Comparison of ENCODE assay signal across 17 mouse cellular contexts in the genomic region with DNA sequence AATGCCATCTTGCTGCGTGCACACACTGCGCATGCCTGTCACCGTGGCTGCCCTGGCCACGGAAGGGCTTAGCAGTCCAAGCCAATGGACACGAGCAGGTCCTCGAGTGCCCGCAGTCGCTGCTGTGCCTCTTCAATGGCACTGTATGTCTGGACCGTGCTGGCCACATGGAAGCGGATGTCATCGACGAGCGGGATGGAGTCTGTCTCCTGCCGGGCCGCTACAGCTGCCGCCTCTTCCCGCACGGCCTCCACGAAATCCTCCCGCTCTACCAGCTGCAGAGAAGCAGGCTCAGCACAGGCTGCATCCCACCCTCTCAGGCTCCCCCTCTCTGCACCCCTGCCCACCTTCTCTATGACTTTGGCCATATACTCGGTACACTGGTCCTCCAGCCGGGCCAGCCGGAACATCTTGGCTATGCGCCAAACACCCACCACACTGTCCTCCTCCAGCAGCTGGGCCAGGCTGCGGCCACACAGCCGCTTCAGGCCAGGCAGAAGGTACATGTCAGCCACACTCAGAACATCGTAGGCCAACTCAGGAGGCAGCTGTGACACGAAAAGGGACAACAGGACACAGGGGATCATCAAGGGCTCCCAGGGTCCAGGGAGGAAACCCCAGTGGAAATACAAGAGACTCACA. TPM values are rescaled to one million over a fixed set of nuclear protein-coding genes. Genes with fewer than 3 reads are reported as not detected.
A peak's percentile ranks its signal among the peaks of the same experiment; 100 is the strongest.
DNase-seq lines count a peak whose midpoint lies in the region; ATAC-seq and TF ChIP-seq lines count a peak whose summit lies in the region.
"Had no signal": no experiment of that assay in that cellular context is flagged by ENCODE, and none has a peak within 500 bp of the region (broad histone marks: within the 10 kb centered on the region; RNA-seq: fewer than 3 reads in every experiment).

No protein-coding gene starts in this region.

- 84% methylated on average over 28 of the region's 28 CpGs for WGBS in kidney, embryonic 15.5 days
- WGBS in lung, embryonic 14.5 days, result 62% methylated on average over 28 of the region's 28 CpGs

- no peak for TF ChIP-seq CTCF in lung, embryonic 14.5 days (IDR thresholded peaks at IDR 0.05; ENCODE audit: low read depth)

- H3K27me3 ChIP-seq in kidney, embryonic 15.5 days, result no peaks in the 10 kb centered on the region
- H3K27me3 ChIP-seq in lung, embryonic 14.5 days (ENCODE audit: insufficient read depth, low read length), result no peaks in the 10 kb centered on the region
- H3K27me3 ChIP-seq: stomach, embryonic 15.5 days had no signal

- H3K9me3 ChIP-seq in kidney, embryonic 15.5 days (replicated peaks), result no peaks in the 10 kb centered on the region
- no peaks in the 10 kb centered on the region for H3K9me3 ChIP-seq in lung, embryonic 14.5 days (ENCODE audit: low read depth, low read length)
- H3K9me3 ChIP-seq: G1E; stomach, embryonic 15.5 days had no signal

- H3K4me1 ChIP-seq in kidney, embryonic 15.5 days, result peaks cover 16% of the 10 kb centered on the region
- peaks cover 7% of the 10 kb centered on the region; the same call in 1 of the 2 replicates for H3K4me1 ChIP-seq in lung, embryonic 14.5 days (ENCODE audit: insufficient read depth)

- H3K9ac ChIP-seq in kidney, embryonic 15.5 days, result no peak overlapping the region
- H3K9ac ChIP-seq in lung, embryonic 14.5 days, result no peak overlapping the region; the same call in 1 of the 2 replicates
- H3K9ac ChIP-seq: stomach, embryonic 15.5 days had no signal

- DNase-seq in kidney, postnatal 10 days, result peak; percentile 41
- DNase-seq in testis, postnatal 10 days (ENCODE audit: low spot score), result peak; percentile 71
- no peak for DNase-seq in testis, postnatal 14 days (ENCODE audit: low spot score)
- DNase-seq in lung, embryonic 14.5 days, result peak; percentile 95
- DNase-seq in adrenal gland, adult 8-10 months, result no peak
- no peak for DNase-seq in ovary, postnatal 10 days (ENCODE audit: low spot score)
- DNase-seq: gastrocnemius, postnatal 36 days; kidney, adult 2 months; kidney, postnatal 36 days; layer of hippocampus, adult 9-11 months; thymus, postnatal 25 days had no signal

- ATAC-seq in kidney, embryonic 15.5 days (replicated peaks; ENCODE audit: low FRiP score), result no peak
- peak; percentile 82 for ATAC-seq in lung, embryonic 14.5 days (ENCODE audit: insufficient read depth)
- ATAC-seq: forebrain, embryonic 14.5 days; hindbrain, postnatal 0 days had no signal

- H3K4me2 ChIP-seq in kidney, embryonic 15.5 days, result no peak overlapping the region
- 0 out of 2 replicates have a peak overlapping the region, but pooled peaks have one; percentile 10 for H3K4me2 ChIP-seq in lung, embryonic 14.5 days
- H3K4me2 ChIP-seq: stomach, embryonic 15.5 days had no signal

- H3K36me3 ChIP-seq in kidney, embryonic 15.5 days, result peaks cover 43% of the 10 kb centered on the region
- peaks cover 38% of the 10 kb centered on the region for H3K36me3 ChIP-seq in lung, embryonic 14.5 days (ENCODE audit: insufficient read depth)

- no peak overlapping the region for H3K27ac ChIP-seq in kidney, embryonic 15.5 days
- peak overlapping the region; percentile 80 for H3K27ac ChIP-seq in lung, embryonic 14.5 days (ENCODE audit: low read depth)
- H3K27ac ChIP-seq: hindbrain, postnatal 0 days; stomach, embryonic 15.5 days had no signal

- no peak overlapping the region for H3K4me3 ChIP-seq in kidney, embryonic 15.5 days (replicated peaks)
- H3K4me3 ChIP-seq in lung, embryonic 14.5 days (ENCODE audit: low read depth, low read length), result no peak overlapping the region
- H3K4me3 ChIP-seq: stomach, embryonic 15.5 days had no signal

RNA-seq across cellular contexts. Expression of a gene that starts 5.5 kb away (rescaled TPM):
- polyA plus RNA-seq in kidney, embryonic 15.5 days (2015; fragmentation: Nextera tagmentation; extraction: Ambion mirVana), result 32.4 and 35.4 TPM in 2 replicates
- 29.5 and 34.7 TPM in 2 replicates for polyA plus RNA-seq in lung, embryonic 14.5 days (2014; fragmentation: Nextera tagmentation; extraction: Ambion mirVana)
- total RNA-seq in adrenal gland, adult 8-10 months (2022), result 10 to 100 TPM; 32.5 to 43.7 (median 39.8) TPM

RNA-seq across cellular contexts. Expression of a gene that starts 38.5 kb away (rescaled TPM):
- polyA plus RNA-seq in kidney, embryonic 15.5 days (2015; fragmentation: Nextera tagmentation; extraction: Ambion mirVana), result 43.2 and 55.0 TPM in 2 replicates
- 52.0 and 56.7 TPM in 2 replicates for polyA plus RNA-seq in lung, embryonic 14.5 days (2014; fragmentation: Nextera tagmentation; extraction: Ambion mirVana)
- 100 to 1,000 TPM in 2 of 4 experiments, 10 to 100 TPM in 2; 40.6 to 123 (median 83.0) TPM for total RNA-seq in adrenal gland, adult 8-10 months (2022)
- total RNA-seq: monocyte, adult 5-6 weeks had no signal
- polyA plus RNA-seq: G1E had no signal

Comparison
In these comparisons a context has a peak if more than half of its experiments do, and no peak if none do; other contexts are left out.
1. DNase-seq: peak in kidney, postnatal 10 days (single experiment), testis, postnatal 10 days (single experiment) and lung, embryonic 14.5 days (single experiment); none in testis, postnatal 14 days (single experiment), adrenal gland, adult 8-10 months (single experiment) and ovary, postnatal 10 days (single experiment).